Mouse (Mus musculus) ovary, postnatal 14 days (tissue): Measurements from ENCODE around the gene Galntl6.
A peak's percentile ranks its signal among the peaks of the same experiment; 100 is the strongest.

Source experiments
- DNase-seq: peaks from one replicate; pipeline ENCODE4 v3.0.0; 2022; ENCODE audit warnings: low spot score

Gene Galntl6

DNA sequence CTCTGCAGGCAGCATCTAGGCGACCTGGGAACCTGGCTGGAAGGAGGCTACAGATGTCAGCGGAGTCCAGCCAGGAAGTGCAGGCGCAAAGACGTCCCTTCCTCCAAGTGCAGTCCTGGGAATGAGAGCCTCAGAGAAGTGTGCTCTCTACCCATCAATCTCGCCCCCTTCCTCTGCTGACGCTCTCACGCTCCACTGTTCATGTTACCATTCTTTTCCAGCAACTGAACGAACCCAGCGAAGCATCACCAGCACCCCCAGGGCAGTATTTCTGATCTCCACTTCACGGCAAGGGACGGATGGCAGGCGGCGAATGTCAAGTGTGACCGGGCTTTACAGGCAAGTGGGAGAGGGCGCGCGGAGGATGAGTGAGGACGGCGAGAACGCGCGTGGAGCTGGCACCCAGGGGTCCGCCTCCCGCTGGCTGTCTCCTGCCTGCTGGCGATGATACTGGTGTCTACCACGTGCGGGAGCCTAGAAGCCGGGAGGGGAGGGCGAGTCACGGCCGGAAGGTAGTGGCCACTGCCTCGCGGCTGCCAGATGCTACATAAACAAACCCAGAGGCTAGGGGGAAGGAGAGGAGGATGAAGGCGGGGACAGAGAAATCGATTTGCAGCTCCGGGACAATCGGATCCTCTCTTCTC, at the start of gene Galntl6:
Galntl6 (minus strand) TSS at position 445 of the 644 bp plus-strand sequence.
- no peak for DNase-seq

- no peak for DNase-seq
Observed at GRCm38 (mm10) chr8:58957195-58957739, 44.8 kb upstream of the Galntl6 start.

- DNase-seq: no peak
Observed at GRCm38 (mm10) chr8:58943773-58944172, 31.3 kb upstream of the Galntl6 start.

DNA sequence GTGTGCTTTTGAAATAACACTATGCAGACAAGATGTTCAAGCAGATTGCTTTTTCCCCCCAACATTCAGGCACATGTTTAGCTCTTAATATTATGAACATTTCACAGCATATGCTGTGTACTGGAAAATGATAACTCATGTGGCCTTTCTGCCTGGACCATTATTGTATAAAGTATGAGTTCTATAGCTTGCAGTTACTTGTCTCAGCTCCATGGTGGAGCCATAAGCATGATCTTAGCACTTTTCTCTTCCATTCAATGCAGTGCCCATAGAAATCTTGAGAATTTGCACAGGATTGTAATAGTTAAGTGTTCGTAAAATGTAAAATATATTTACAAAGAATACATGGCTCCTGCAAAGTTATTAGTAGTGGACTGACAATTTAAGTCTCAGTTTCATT, 18.6 kb upstream of the Galntl6 start:
- DNase-seq: no peak

- DNase-seq: no peak
Observed at GRCm38 (mm10) chr8:58915142-58915541, 2.7 kb upstream of the Galntl6 start.

- no peak for DNase-seq
Observed at GRCm38 (mm10) chr8:58913640-58913968, 1.2 kb upstream of the Galntl6 start.

- no peak for DNase-seq
Observed at GRCm38 (mm10) chr8:58912840-58913639, 600 bp upstream of the Galntl6 start.

DNA sequence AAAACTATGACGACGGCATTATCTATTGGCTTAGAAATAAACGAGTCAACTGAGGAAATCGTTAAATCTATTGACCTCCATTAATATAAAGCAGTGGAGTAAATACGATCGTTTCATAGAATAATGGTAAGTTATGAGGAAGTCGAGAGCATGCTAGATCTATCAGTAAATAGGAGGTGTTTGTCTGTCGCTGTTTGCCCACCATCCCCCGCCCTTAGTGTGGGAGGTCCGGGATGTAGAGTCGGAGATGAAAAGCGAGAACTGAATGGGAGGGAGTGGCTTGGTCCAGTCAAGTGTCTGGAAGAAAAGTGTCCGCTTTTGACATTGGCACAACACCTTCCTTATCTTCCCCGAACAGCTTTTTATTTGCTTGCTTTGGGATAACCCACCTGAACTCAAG, 763 bp downstream of the Galntl6 start, which contains the start of gene BC030500:
BC030500 (plus strand) TSS at position 79 of the 400 bp plus-strand sequence.
- DNase-seq: no peak

- DNase-seq: no peak
Observed at GRCm38 (mm10) chr8:58904465-58904864, 8.0 kb downstream of the Galntl6 start.

DNA sequence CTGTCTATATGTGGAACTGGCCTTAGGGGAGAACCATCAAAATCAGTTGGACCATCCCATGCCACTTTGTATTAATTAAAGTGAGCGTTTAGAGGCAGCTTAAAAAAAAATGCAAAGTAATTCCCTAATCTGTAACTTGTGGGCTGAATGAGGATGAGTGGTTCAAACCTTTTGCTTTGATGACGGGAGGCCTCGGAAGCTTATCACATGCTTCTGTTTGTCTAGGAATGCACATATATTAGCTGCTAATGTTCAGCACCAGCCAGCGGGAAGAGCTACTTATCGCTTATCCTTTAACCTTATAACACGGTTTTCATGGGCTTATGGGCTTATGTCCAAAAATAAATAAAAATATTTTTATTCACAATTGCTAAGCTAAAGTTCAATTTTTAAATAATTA, 16.5 kb downstream of the Galntl6 start:
- no peak for DNase-seq

GRCm38 (mm10) chr8:58890591-58890990, 21.8 kb downstream of the Galntl6 start:
- no peak for DNase-seq

- DNase-seq: peak; percentile 5
Observed at GRCm38 (mm10) chr8:58886405-58886804, 26.0 kb downstream of the Galntl6 start.

- DNase-seq: no peak
Observed at GRCm38 (mm10) chr8:58824347-58824746, 88.1 kb downstream of the Galntl6 start.

DNA sequence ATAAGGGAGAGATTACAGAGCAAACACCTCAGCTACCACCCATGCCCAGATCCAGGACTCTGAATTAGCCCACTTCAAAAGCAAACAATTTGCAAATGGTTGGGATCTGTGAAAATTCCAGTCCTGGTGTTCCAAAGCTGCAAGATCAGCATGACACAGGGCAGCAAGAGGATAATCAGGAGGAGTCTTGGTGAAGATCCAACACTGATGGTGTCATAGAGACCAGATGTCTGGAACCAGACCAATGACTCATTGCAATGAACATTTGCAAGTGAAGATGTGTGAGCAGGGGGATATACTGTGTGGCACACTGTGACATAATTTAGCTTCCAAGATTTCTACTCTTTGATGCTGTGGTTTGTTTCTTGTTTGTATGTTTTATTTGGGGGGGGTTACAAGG, 107.2 kb downstream of the Galntl6 start:
- DNase-seq: no peak

DNA sequence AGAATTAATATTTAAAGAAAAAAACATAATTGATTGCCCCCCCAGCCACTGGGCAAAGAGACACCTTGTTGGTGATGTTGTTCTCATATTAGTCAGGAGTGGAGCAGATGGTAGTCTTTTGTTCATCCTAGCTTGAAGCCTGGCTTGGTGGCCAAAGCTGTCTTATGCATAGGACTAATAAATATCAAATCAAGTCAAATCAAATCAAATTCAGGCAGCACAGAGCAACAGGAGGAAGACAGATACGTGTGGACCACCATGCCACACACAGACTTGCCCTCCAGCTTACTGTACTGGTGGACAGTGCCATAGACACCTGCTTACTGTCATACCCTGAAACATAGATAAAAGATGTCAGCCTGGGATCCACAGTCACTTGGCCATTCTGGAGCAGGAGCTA, 110.6 kb downstream of the Galntl6 start:
- DNase-seq: no peak

GRCm38 (mm10) chr8:58753769-58754168, 158.7 kb downstream of the Galntl6 start:
- no peak for DNase-seq

GRCm38 (mm10) chr8:58737963-58738362, 174.5 kb downstream of the Galntl6 start:
- DNase-seq: no peak

DNA sequence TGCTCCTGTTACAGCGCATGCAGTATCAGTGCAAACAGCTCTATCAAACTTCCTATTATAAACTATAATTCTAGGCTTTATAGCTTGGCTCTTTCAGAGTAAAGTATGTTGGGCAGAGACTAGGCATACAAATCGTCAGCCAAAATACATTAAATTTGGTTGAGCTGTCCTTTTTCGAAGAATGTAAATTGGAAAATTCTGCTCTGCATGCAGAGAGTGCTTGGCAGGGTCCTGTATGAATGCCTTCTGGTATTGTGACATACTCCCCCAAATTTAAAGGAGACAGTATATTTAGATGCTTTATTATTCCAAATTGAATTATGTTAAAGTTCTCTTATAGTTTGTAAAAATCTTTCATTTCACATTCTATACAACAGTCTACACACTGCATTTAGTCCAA, 220.7 kb downstream of the Galntl6 start:
- DNase-seq: no peak

DNA sequence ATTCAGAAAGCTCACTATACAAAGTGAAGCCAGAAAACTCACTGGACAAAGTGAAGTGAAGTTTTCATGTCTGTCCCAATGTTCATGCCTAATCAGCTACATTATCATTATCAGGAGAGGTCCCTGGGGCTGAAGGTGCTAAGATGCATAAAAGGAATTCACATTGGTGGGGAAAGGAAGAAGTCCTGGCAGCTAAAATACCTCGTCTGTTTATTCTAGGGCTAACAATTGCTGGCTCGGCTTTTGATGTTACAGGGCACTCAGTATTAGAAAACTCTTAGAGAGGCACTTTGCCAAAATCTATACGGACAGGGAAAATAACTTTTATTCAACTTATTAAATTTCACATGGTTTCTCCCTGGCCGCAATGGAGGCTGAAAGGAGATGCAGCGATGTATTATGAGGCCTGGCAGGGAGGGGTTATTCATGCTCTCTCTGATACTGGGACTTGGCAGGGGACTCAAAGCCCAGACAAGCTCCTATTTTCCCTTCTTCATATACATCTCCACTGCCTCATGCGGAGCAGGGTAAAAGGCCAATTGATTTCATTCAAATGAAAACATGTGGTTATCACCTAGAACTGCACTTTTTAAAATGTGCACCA, 234.5 kb downstream of the Galntl6 start:
- no peak for DNase-seq

DNA sequence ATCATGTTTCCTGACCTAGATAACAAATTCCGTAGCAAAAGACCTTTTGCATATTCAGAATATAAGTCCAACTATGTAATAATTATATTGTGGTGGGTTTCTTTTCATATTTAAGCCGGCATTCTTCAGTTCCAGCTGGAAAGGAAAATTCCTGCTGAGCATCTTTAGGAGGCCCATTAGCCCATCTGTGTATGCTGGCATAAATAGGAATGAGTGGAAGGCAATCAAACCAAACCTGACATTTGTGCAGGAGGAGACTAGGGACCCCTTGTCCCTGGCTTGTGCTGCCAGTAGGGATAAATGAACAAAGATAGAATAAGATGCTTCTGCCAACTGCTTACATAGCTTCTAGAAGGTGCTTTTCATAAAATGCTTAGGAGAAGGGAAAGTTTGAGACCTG, 243.4 kb downstream of the Galntl6 start:
- no peak for DNase-seq

DNA sequence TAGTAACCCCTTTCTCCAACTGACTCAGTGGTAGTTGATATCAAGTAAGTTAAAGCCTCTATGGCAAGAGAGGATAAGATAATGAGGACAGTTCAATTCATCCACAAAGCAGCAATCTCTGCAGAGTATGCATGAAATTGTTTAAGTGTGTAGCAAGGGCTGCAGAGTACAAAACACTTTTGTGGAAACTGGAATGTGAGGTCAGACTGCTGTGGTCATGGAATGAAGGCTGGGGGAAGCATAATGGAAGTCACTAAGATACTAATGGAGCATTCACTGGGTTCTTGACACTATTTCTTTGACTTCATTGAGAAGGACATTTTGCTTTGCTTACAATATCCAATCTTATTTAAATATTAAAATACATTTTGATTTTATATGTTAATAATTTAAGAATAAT, 252.4 kb downstream of the Galntl6 start:
- no peak for DNase-seq

DNA sequence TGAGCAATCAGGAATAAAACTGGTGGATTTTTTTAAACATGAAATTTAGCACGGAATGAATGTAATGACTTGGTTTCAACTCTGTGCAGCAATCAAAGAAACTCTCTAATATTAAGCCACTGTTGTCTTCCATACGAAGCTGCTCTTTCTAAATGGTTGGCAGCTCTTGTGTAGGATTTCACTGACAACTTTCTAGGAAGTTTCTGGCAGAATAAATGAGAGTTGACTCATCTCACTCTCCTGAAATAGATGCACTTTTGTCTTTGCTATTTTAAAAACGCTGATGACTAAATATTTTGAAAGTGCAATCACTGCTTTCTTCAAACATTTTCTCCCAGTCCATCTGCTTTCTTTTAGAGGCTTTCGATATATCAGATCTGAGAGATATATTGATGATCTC, 256.8 kb downstream of the Galntl6 start:
- DNase-seq: no peak

GRCm38 (mm10) chr8:58606451-58606850, 306.0 kb downstream of the Galntl6 start:
- DNase-seq: no peak
